Comparison of ENCODE assay signal across 1 mouse cellular context in genomic region chr2:122147508-122148241, GRCm38 (mm10).
TF ChIP-seq lines count a peak whose summit lies in the region.

Gene B2m, plus strand, starts transcription at chr2:122147686.

TF ChIP-seq in CH12.LX, 34 proteins besides CTCF, POLR2A, EP300 and RAD21 (continued from another document):
- TF ChIP-seq GABPA (IDR thresholded peaks at IDR 0.05; ENCODE audit: insufficient replicate concordance, low read depth, low read length) (no peak), ZNF384 (IDR thresholded peaks at IDR 0.05; ENCODE audit: low read depth, low read length) (no peak), BHLHE40 (IDR thresholded peaks at IDR 0.05; ENCODE audit: low read depth, low read length) (peak; percentile 92), MXI1 (IDR thresholded peaks at IDR 0.05; ENCODE audit: low read depth, low read length) (peak; percentile 38; the same call in 1 of the 2 replicates), JUND (conservative IDR thresholded peaks at IDR 0.05; ENCODE audit: low read depth, low read length) (no peak), NRF1 (IDR thresholded peaks at IDR 0.05; ENCODE audit: low read depth, low read length) (0 out of 2 replicates have a peak, but pooled peaks have one; percentile 38), E2F4 (IDR thresholded peaks at IDR 0.05; ENCODE audit: insufficient replicate concordance, low read depth, low read length) (peak; percentile 70; the same call in 1 of the 2 replicates), MYC (IDR thresholded peaks at IDR 0.05; ENCODE audit: low read depth, low read length) (peak; percentile 88), MAX (IDR thresholded peaks at IDR 0.05; ENCODE audit: low read length) (peak; percentile 64; the same call in 1 of the 2 replicates), SIN3A (IDR thresholded peaks at IDR 0.05; ENCODE audit: low read length) (peak; percentile 84), CHD2 (IDR thresholded peaks at IDR 0.05; ENCODE audit: low read length) (peak; percentile 99)
